ENCODE assay signal across 8 mouse cellular contexts in the genomic region with DNA sequence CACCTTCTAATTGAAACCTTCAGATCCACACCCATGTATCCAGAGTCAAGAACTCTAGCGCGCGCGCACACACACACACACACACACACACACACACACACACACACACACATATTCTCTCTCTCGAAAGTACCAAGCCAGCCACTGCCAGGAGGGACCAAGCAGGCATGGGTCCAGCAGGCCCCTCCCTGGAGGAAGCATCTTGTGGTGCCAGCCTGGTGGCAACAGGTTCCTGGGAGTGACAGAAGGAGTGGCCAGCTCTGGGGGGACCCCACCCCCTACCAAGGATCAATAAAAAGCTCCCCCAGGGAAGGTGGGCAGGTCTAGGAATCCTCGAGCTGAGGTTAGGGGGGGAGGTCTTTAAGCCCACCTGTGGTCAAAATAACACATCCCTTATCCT. TPM values are rescaled to one million over a fixed set of nuclear protein-coding genes. Genes with fewer than 3 reads are reported as not detected.
A peak's percentile ranks its signal among the peaks of the same experiment; 100 is the strongest.
DNase-seq lines count a peak whose midpoint lies in the region; ATAC-seq lines count a peak whose summit lies in the region.

No protein-coding gene starts in this region.

- H3K36me3 ChIP-seq in kidney, embryonic 16.5 days (ENCODE audit: insufficient read depth, low read length): no peaks in the 10 kb centered on the region
- peaks cover 29% of the 10 kb centered on the region for H3K36me3 ChIP-seq in forebrain, embryonic 14.5 days (ENCODE audit: control insufficient read depth, insufficient read depth, low read length)
- no peaks in the 10 kb centered on the region for H3K36me3 ChIP-seq in liver, embryonic 15.5 days (replicated peaks)

- H3K9me3 ChIP-seq in kidney, embryonic 16.5 days (ENCODE audit: low read length): no peaks in the 10 kb centered on the region
- H3K9me3 ChIP-seq in forebrain, embryonic 14.5 days (replicated peaks; ENCODE audit: control insufficient read depth, low read length): no peaks in the 10 kb centered on the region
- H3K9me3 ChIP-seq in liver, embryonic 15.5 days (replicated peaks): no peaks in the 10 kb centered on the region

- H3K27me3 ChIP-seq in kidney, embryonic 16.5 days (ENCODE audit: insufficient read depth, low read length): no peaks in the 10 kb centered on the region
- H3K27me3 ChIP-seq in forebrain, embryonic 14.5 days (replicated peaks; ENCODE audit: control insufficient read depth, insufficient read depth, low read length): no peaks in the 10 kb centered on the region
- H3K27me3 ChIP-seq in liver, embryonic 15.5 days: 0 out of 2 replicates have a peak, but pooled peaks cover 4% of the 10 kb centered on the region

- 69% methylated on average over 6 of the region's 6 CpGs for WGBS in kidney, embryonic 16.5 days
- WGBS in forebrain, embryonic 14.5 days: 73% methylated on average over 6 of the region's 6 CpGs
- WGBS in liver, embryonic 15.5 days (ENCODE audit: insufficient replicate concordance): 55% methylated on average over 6 of the region's 6 CpGs

- no peak for ATAC-seq in kidney, embryonic 16.5 days (ENCODE audit: low FRiP score, low TSS enrichment)
- ATAC-seq in forebrain, embryonic 14.5 days: no peak
- no peak for ATAC-seq in liver, embryonic 15.5 days (ENCODE audit: insufficient read depth)

- no peak for DNase-seq in kidney, adult 18-20 months
- DNase-seq in forebrain, embryonic 14.5 days (ENCODE audit: low spot score): no peak
- no peak for DNase-seq in layer of hippocampus, adult 9-11 months
- no peak for DNase-seq in T-cell, adult 2 months (ENCODE audit: low spot score)
- DNase-seq in urinary bladder, adult 18-20 months (ENCODE audit: low spot score in 2 of 2): no peak

- H3K9ac ChIP-seq in kidney, embryonic 16.5 days (replicated peaks; ENCODE audit: low read length): peak overlapping the region; percentile 56; the same call in 1 of the 2 replicates
- H3K9ac ChIP-seq in forebrain, embryonic 14.5 days (ENCODE audit: low read length): no peak overlapping the region
- H3K9ac ChIP-seq in liver, embryonic 15.5 days: peak overlapping the region; percentile 57; the same call in 1 of the 2 replicates

- H3K4me1 ChIP-seq in kidney, embryonic 16.5 days (ENCODE audit: insufficient read depth, low read length): peaks cover 76% of the 10 kb centered on the region
- H3K4me1 ChIP-seq in brown adipose tissue, adult 24 weeks (ENCODE audit: control insufficient read depth, insufficient read depth, insufficient read length, low read length): peaks cover 78% of the 10 kb centered on the region
- peaks cover 42% of the 10 kb centered on the region for H3K4me1 ChIP-seq in forebrain, embryonic 14.5 days (ENCODE audit: control insufficient read depth, insufficient read depth, low read length)
- peaks cover 79% of the 10 kb centered on the region for H3K4me1 ChIP-seq in liver, embryonic 15.5 days (replicated peaks)

- peak overlapping the region; percentile 69 for H3K4me2 ChIP-seq in kidney, embryonic 16.5 days (replicated peaks; ENCODE audit: low read depth, low read length)
- H3K4me2 ChIP-seq in forebrain, embryonic 14.5 days (ENCODE audit: low read length): peak overlapping the region; percentile 56; the same call in 1 of the 2 replicates
- H3K4me2 ChIP-seq in liver, embryonic 15.5 days: peak overlapping the region; percentile 71

- peak overlapping the region; percentile 44 for H3K4me3 ChIP-seq in kidney, embryonic 16.5 days (ENCODE audit: low read length)
- H3K4me3 ChIP-seq in brown adipose tissue, adult 24 weeks (ENCODE audit: insufficient read depth, low read depth, low read length): peak overlapping the region; percentile 51
- H3K4me3 ChIP-seq in forebrain, embryonic 14.5 days (ENCODE audit: low read depth, low read length): no peak overlapping the region
- peak overlapping the region; percentile 53 for H3K4me3 ChIP-seq in liver, embryonic 15.5 days (replicated peaks)

- H3K27ac ChIP-seq in kidney, embryonic 16.5 days (ENCODE audit: low read length): no peak overlapping the region
- H3K27ac ChIP-seq in brown adipose tissue, adult 24 weeks (replicated peaks; ENCODE audit: low read depth, low read length): peak overlapping the region; percentile 67
- H3K27ac ChIP-seq in forebrain, embryonic 14.5 days (ENCODE audit: low read depth, low read length): no peak overlapping the region
- H3K27ac ChIP-seq in liver, embryonic 15.5 days (replicated peaks): peak overlapping the region; percentile 70; the same call in 1 of the 2 replicates

RNA-seq across cellular contexts. Expression of a gene that starts 12.6 kb away (rescaled TPM):
- polyA plus RNA-seq in kidney, embryonic 16.5 days (2015; fragmentation: Nextera tagmentation; extraction: Ambion mirVana): 51.5 and 59.8 TPM in 2 replicates
- polyA plus RNA-seq in brown adipose tissue, adult 24 weeks (2012; ENCODE audit: insufficient read depth, insufficient read length, missing spikeins): 42.2 and 61.6 TPM in 2 replicates
- 38.9 and 60.6 TPM in 2 replicates for polyA plus RNA-seq in forebrain, embryonic 14.5 days (2014; fragmentation: Nextera tagmentation; extraction: Ambion mirVana)
- 17.3 and 17.5 TPM in 2 replicates for polyA plus RNA-seq in liver, embryonic 15.5 days (2015; fragmentation: Nextera tagmentation; extraction: Ambion mirVana)

RNA-seq across cellular contexts. Expression of a gene that starts 28.0 kb away (rescaled TPM):
- 46.0 and 49.9 TPM in 2 replicates for polyA plus RNA-seq in kidney, embryonic 16.5 days (2015; fragmentation: Nextera tagmentation; extraction: Ambion mirVana)
- polyA plus RNA-seq in brown adipose tissue, adult 24 weeks (2012; ENCODE audit: insufficient read depth, insufficient read length, missing spikeins): 41.4 and 51.7 TPM in 2 replicates
- 24.6 and 24.8 TPM in 2 replicates for polyA plus RNA-seq in forebrain, embryonic 14.5 days (2014; fragmentation: Nextera tagmentation; extraction: Ambion mirVana)
- polyA plus RNA-seq in liver, embryonic 15.5 days (2015; fragmentation: Nextera tagmentation; extraction: Ambion mirVana): 8.2 and 8.8 TPM in 2 replicates

RNA-seq across cellular contexts. Expression of a gene that starts 31.3 kb away (rescaled TPM):
- 21.2 and 24.6 TPM in 2 replicates for polyA plus RNA-seq in kidney, embryonic 16.5 days (2015; fragmentation: Nextera tagmentation; extraction: Ambion mirVana)
- not detected in 2 replicates for polyA plus RNA-seq in brown adipose tissue, adult 24 weeks (2012; ENCODE audit: insufficient read depth, insufficient read length, missing spikeins)
- polyA plus RNA-seq in forebrain, embryonic 14.5 days (2014; fragmentation: Nextera tagmentation; extraction: Ambion mirVana): 6.1 and 6.3 TPM in 2 replicates
- polyA plus RNA-seq in liver, embryonic 15.5 days (2015; fragmentation: Nextera tagmentation; extraction: Ambion mirVana): 14.1 and 15.3 TPM in 2 replicates

RNA-seq across cellular contexts. Expression of a gene that starts 32.3 kb away (rescaled TPM):
- 90.2 and 108 TPM in 2 replicates for polyA plus RNA-seq in kidney, embryonic 16.5 days (2015; fragmentation: Nextera tagmentation; extraction: Ambion mirVana)
- 93.7 and 101 TPM in 2 replicates for polyA plus RNA-seq in brown adipose tissue, adult 24 weeks (2012; ENCODE audit: insufficient read depth, insufficient read length, missing spikeins)
- 83.1 and 93.7 TPM in 2 replicates for polyA plus RNA-seq in forebrain, embryonic 14.5 days (2014; fragmentation: Nextera tagmentation; extraction: Ambion mirVana)
- polyA plus RNA-seq in liver, embryonic 15.5 days (2015; fragmentation: Nextera tagmentation; extraction: Ambion mirVana): 51.4 and 70.3 TPM in 2 replicates

RNA-seq across cellular contexts. Expression of a gene that starts 51.1 kb away (rescaled TPM):
- not detected in 2 replicates for polyA plus RNA-seq in kidney, embryonic 16.5 days (2015; fragmentation: Nextera tagmentation; extraction: Ambion mirVana)
- polyA plus RNA-seq in brown adipose tissue, adult 24 weeks (2012; ENCODE audit: insufficient read depth, insufficient read length, missing spikeins): 0.48 and 1.0 TPM in 2 replicates
- polyA plus RNA-seq in forebrain, embryonic 14.5 days (2014; fragmentation: Nextera tagmentation; extraction: Ambion mirVana): not detected in 2 replicates
- 0.05 and 0.06 TPM in 2 replicates for polyA plus RNA-seq in liver, embryonic 15.5 days (2015; fragmentation: Nextera tagmentation; extraction: Ambion mirVana)

Comparison
In these comparisons a context has a peak if more than half of its experiments do, and no peak if none do; other contexts are left out.
1. H3K27ac ChIP-seq: peak in brown adipose tissue, adult 24 weeks (single experiment) and liver, embryonic 15.5 days (single experiment); none in kidney, embryonic 16.5 days (single experiment) and forebrain, embryonic 14.5 days (single experiment).
2. Peak in every context shown above with its lines, with median percentiles within 50 percentile points of each other: H3K4me2 ChIP-seq.